Mouse (Mus musculus) liver, embryonic 13.5 days (tissue): ENCODE results near the gene Fam3a. TPM values are rescaled to one million over a fixed set of nuclear protein-coding genes. Genes with fewer than 3 reads are reported as not detected.

Experiments
- polyA plus RNA-seq: library from polyadenylated mRNA; unstranded; fragments of >200 nt; fragmentation: Nextera tagmentation; extraction: Ambion mirVana; gene quantifications from 2 replicates; pipeline ENCODE4 v1.2.1, GENCODE M21; 2015

Gene Fam3a
- polyA plus RNA-seq, 1 experiment from 2014 or later: 8.6 TPM

Other genes with a start within 250 kb of the Fam3a start
- not detected in 2 replicates for gene Tex28, start 225.4 kb downstream of the Fam3a start, polyA plus RNA-seq
- gene Tktl1, start 216.0 kb downstream of the Fam3a start, polyA plus RNA-seq: not detected in 2 replicates
- 38.9 and 43.6 TPM in 2 replicates for gene Flna, start 143.5 kb downstream of the Fam3a start, polyA plus RNA-seq
- 11.5 and 11.8 TPM in 2 replicates for gene Emd, start 138.6 kb downstream of the Fam3a start, polyA plus RNA-seq
- gene Rpl10, start 122.5 kb downstream of the Fam3a start, polyA plus RNA-seq: 609 and 656 TPM in 2 replicates
- gene Taz, start 111.4 kb downstream of the Fam3a start, polyA plus RNA-seq: 25.4 and 30.8 TPM in 2 replicates
- gene Dnase1l1, start 110.9 kb downstream of the Fam3a start, polyA plus RNA-seq: 21.0 and 22.1 TPM in 2 replicates
- 69.8 and 72.1 TPM in 2 replicates for gene Atp6ap1, start 96.2 kb downstream of the Fam3a start, polyA plus RNA-seq
- 45.7 and 49.2 TPM in 2 replicates for gene Gdi1, start 88.3 kb downstream of the Fam3a start, polyA plus RNA-seq
- gene Fam50a, start 80.2 kb downstream of the Fam3a start, polyA plus RNA-seq: 37.8 and 42.6 TPM in 2 replicates
- gene Plxna3, start 64.2 kb downstream of the Fam3a start, polyA plus RNA-seq: 1.2 and 1.3 TPM in 2 replicates
- 62.2 and 71.7 TPM in 2 replicates for gene Lage3, start 39.7 kb downstream of the Fam3a start, polyA plus RNA-seq
- gene Ubl4a, start 20.1 kb downstream of the Fam3a start, polyA plus RNA-seq: 39.8 and 47.2 TPM in 2 replicates
- gene Slc10a3, start 19.9 kb downstream of the Fam3a start, polyA plus RNA-seq: 8.2 and 8.4 TPM in 2 replicates
- gene Ikbkg, start within 50 bp of the Fam3a start, polyA plus RNA-seq: 20.2 and 22.3 TPM in 2 replicates
- 51.6 and 54.5 TPM in 2 replicates for gene G6pdx, start 35.9 kb upstream of the Fam3a start, polyA plus RNA-seq
- gene Gm6880, start 88.1 kb upstream of the Fam3a start, polyA plus RNA-seq: not detected in 2 replicates
- not detected in 2 replicates for gene Olfr1326-ps1, start 181.6 kb upstream of the Fam3a start, polyA plus RNA-seq
- gene Olfr1325, start 199.4 kb upstream of the Fam3a start, polyA plus RNA-seq: not detected in 2 replicates